Mouse (Mus musculus) forelimb bud, embryonic 11.5 days (tissue): ENCODE data around the gene Gpr142.

Experiments
- DNase-seq: peaks from one replicate; pipeline ENCODE4 v3.0.0-alpha.2; 2012; ENCODE audit warnings: low read depth, low spot score

Gpr142 gene

GRCm38 (mm10) chr11:114843818-114844463 is 45.2 kb downstream of the Gpr142 start:
- DNase-seq, result no peak

GRCm38 (mm10) chr11:114844464-114845220 is 45.9 kb downstream of the Gpr142 start:
- no peak for DNase-seq

- no peak for DNase-seq
Measured at GRCm38 (mm10) chr11:114846336-114846735, 47.6 kb downstream of the Gpr142 start.

GRCm38 (mm10) chr11:114847008-114847407 is 48.3 kb downstream of the Gpr142 start:
- DNase-seq, result no peak

GRCm38 (mm10) chr11:114849572-114849971 is 50.8 kb downstream of the Gpr142 start:
- no peak for DNase-seq

GRCm38 (mm10) chr11:114850066-114850451 is 51.3 kb downstream of the Gpr142 start:
- no peak for DNase-seq

- DNase-seq, result no peak
Measured at GRCm38 (mm10) chr11:114850452-114851268, 51.9 kb downstream of the Gpr142 start, which contains the start of gene Gprc5c. Gene Gprc5c, plus strand, starts transcription at chr11:114851152.

GRCm38 (mm10) chr11:114851269-114851607 is 52.5 kb downstream of the Gpr142 start:
- no peak for DNase-seq

GRCm38 (mm10) chr11:114851608-114852310 is 53.0 kb downstream of the Gpr142 start:
- DNase-seq, result peak; percentile 77

GRCm38 (mm10) chr11:114852311-114853173 is 53.8 kb downstream of the Gpr142 start:
- DNase-seq, result peak; percentile 70

GRCm38 (mm10) chr11:114853174-114853838 is 54.6 kb downstream of the Gpr142 start:
- no peak for DNase-seq

GRCm38 (mm10) chr11:114854581-114854980 is 55.9 kb downstream of the Gpr142 start:
- no peak for DNase-seq

GRCm38 (mm10) chr11:114856125-114856524 is 57.4 kb downstream of the Gpr142 start:
- no peak for DNase-seq
